Mouse (Mus musculus) layer of hippocampus, postnatal 10 days (tissue): ENCODE results near the gene Hist1h3c. TPM values are rescaled to one million over a fixed set of nuclear protein-coding genes. Genes with fewer than 3 reads are reported as not detected.
A peak's percentile ranks its signal among the peaks of the same experiment; 100 is the strongest.

Experiments used
- DNase-seq, 2 experiments: peaks; one replicate each; pipeline ENCODE4 v3.0.0; 2021; ENCODE audit warnings: low spot score in 2 of 2
- total RNA-seq, 2 experiments: library from RNA; stranded (reverse); gene quantifications; 2 replicates each; pipeline ENCODE4 v1.2.3; 2021

The Hist1h3c gene
- total RNA-seq, 2 experiments from 2014 or later, result 23.5 to 26.8 TPM

GRCm38 (mm10) chr13:23757921-23758320 is 12.5 kb upstream of the Hist1h3c start:
- DNase-seq, result no peak

DNA sequence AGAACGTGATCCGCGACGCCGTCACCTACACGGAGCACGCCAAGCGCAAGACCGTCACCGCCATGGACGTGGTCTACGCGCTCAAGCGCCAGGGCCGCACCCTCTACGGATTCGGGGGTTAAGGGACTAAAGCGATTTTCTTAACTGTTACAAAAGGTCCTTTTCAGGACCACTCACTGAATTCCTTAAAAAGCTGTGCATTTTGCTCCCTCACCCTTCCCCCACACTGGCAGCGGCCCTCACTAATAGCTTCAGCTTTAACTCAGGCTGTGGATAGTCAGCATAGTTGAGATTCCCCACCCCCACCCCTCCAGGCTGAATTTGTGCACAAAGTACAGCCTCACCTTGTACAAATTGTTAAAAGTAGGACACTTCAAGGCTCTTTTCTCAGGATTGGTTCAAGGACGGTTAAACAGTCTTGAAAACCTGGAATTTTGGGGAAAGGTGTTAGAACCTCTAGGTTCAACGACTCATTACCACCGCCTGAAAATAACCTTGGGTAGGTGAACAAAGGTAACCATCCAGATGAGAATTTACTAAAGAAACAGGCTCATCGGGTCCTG is 11.9 kb upstream of the Hist1h3c start:
- DNase-seq, result peak in 1 of 2 experiments; percentile 15

DNA sequence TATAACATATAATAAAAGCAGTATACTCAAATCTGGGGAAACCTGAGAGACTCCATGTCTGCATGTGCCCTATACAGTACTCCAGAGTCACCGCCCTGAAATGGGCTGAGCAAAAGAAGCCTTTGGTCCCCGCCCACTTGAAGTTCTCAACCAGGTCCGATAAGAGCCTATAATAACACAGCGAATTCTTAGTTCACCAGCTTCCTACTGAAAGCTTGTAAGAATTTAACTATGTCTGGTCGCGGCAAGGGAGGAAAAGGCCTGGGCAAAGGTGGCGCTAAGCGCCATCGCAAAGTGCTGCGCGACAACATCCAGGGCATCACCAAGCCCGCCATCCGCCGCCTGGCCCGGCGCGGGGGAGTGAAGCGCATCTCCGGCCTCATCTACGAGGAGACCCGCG is 11.4 kb upstream of the Hist1h3c start, which contains the start of gene Hist1h4b:
Hist1h4b (plus strand) TSS at position 224 of the 400 bp plus-strand sequence.
- peak; percentile 77 to 82 for DNase-seq

- no peak for DNase-seq
Observed at GRCm38 (mm10) chr13:23755000-23755399, 9.6 kb upstream of the Hist1h3c start.

DNA sequence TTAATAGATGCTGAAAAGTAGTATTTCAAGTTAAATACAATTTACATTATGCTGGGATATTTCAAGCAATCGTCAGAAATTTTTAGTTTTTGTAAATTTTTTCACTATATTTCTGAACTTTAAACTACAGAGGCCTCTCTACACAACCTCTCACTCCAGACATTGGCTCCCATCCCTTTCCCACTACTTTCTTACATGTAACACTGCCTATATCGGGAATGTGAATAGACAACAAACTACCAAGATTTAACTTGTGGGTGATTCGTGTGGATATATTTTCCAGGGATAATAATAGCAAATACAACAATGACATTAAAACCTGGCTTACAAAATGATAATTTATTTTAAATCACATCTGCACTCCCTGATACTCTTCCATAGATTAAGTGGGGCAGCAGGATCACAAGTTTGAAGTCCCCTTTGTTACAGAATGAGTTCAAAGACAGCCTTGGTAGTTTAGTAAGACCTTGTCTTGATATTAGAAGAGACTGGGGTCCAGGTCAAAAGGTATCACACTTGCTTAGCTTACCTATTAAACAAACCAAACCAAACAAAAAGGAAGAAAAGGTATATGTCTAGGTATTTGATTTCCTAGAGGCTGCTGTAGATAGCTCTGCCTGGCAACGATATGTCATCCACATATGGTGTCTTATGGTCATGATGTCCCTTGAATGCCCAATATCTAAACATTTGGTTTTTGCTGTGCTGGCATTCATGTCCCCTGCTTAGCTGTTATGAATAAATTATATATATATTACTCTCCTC is 8.1 kb upstream of the Hist1h3c start:
- DNase-seq, result no peak

GRCm38 (mm10) chr13:23752742-23753172 is 7.4 kb upstream of the Hist1h3c start:
- DNase-seq, result no peak

- peak; percentile 92 for DNase-seq
Observed at GRCm38 (mm10) chr13:23752067-23752741, 6.8 kb upstream of the Hist1h3c start, which contains the start of gene Hist1h3b. TSS of gene Hist1h3b (plus strand) at chr13:23752267.

- no peak for DNase-seq
Observed at GRCm38 (mm10) chr13:23751478-23751956, 6.1 kb upstream of the Hist1h3c start.

GRCm38 (mm10) chr13:23750839-23751477 is 5.6 kb upstream of the Hist1h3c start, which contains the start of gene Hist1h2ab:
TSS of gene Hist1h2ab (plus strand) at chr13:23751126.
- DNase-seq, result peak in 1 of 2 experiments; percentile 57

GRCm38 (mm10) chr13:23749563-23750121 is 4.2 kb upstream of the Hist1h3c start:
- DNase-seq, result no peak

GRCm38 (mm10) chr13:23747892-23748288 is 2.5 kb upstream of the Hist1h3c start:
- no peak for DNase-seq

DNA sequence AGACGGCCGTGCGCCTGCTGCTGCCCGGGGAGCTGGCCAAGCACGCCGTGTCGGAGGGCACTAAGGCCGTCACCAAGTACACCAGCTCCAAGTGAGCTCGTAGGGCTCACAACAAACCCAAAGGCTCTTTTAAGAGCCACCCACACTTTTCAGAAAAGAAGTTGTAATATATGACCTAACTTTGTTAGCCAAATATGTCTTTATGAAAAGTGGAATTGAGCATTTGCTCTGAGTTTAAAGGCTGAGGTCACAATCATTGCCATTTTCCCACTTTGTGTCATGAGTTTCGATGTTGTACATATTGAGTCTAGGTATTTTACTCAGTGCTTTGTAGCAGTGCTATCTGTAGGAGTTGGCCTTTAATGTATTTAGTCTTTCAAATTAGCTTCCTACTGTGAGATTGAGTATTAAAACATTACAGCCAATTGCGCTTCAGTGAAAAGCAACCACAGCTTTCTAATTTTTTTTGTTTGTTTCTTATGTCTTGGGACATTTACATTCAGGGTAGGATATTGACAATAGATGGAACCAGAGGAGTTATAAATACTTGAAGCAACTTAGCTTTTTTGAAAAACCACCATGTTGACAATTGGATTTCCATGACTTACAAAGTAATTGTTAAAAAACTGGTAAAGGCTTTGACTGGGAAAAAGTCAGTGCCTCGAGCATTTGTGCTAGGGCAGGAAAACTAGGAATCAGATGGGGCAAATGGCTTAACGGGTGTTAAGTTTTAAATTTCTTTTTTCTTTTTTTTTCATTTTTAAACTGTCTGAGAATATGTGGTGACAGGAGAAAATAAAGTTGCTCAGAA is 1.9 kb upstream of the Hist1h3c start:
- no peak for DNase-seq

GRCm38 (mm10) chr13:23746201-23747080 is 1.0 kb upstream of the Hist1h3c start, which contains the start of gene Hist1h2bb:
TSS of gene Hist1h2bb (plus strand) at chr13:23746734.
- peak; percentile 67 to 72 for DNase-seq

DNA sequence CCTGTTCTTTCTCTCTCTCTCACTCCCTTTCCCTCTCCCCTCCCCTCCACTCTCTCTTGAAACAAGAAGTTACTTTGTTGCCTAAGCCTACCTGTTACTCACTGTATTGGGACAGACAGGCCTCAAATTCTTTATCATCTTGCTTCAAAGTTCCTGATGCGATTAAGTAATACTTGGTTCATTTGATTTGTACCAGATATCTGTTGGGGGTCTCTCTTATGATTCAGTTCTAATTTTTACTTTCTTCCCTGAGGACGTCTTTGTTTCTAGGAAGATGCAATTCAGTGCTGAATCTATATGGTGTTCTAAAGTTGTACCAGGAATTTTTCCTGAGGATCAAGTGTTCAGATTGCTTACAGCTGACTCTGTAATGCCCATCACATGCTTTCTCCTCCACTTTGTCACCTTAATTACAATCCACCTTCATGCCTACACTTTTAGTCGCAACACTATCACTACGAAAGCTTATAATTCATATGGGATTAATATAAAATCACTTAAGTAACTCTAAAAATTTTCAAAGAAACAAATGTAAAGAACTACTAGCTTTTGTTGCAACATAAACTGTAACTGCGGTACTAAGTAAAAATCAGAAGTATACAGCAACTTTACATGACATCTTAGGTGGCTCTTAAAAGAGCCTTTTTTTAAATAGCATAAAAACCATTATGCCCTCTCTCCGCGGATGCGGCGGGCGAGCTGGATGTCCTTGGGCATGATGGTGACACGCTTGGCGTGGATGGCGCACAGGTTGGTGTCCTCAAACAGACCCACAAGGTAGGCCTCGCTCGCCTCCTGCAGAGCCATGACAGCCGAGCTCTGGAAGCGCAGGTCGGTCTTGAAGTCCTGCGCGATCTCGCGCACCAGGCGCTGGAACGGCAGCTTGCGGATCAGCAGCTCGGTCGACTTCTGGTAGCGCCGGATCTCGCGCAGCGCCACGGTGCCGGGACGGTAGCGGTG is 701 bp downstream of the Hist1h3c start:
- no peak for DNase-seq

DNA sequence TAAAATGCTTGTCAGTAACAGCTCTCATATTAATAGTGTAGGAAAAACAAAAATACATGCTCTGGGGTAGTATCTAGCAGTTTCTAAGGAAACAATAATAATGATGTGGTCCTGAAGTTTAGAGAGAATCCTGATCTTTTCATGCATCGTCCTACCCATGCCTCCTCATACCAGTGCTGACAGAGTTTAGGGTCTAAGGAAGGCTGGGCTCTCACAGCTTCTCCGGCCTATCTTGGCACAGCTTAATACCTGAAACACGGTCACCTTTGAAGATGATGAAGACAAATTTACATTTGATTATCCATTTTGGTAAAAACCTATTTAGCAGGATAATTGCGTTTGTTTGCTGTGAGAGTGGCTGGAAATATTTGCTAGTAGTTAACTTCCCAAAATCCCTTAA is 1.4 kb downstream of the Hist1h3c start:
- DNase-seq, result no peak

DNA sequence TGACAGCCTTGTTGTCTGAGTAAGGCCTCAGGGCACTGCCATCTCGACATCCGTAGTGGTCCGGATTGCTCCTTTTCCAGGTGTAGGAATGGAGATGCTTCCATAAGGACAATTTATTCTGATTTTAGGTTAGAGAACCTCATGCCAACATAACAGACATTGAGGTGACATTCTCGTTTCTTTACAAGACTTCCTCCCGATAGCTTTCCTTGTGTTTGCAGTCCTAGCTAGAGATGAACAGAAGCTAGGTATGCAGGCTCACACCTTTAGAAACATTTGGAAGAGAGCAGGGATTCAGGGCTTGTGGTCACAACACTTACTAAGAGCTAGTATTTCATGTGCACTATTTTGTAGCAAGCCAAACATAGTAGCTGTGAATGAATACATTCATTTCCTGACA is 2.2 kb downstream of the Hist1h3c start:
- DNase-seq, result no peak

- DNase-seq, result no peak
Observed at GRCm38 (mm10) chr13:23742007-23742406, 3.4 kb downstream of the Hist1h3c start.

- DNase-seq, result no peak
Observed at GRCm38 (mm10) chr13:23740910-23741309, 4.5 kb downstream of the Hist1h3c start.
